Mouse (Mus musculus): ENCODE results near the gene Bik.
A peak's percentile ranks its signal among the peaks of the same experiment; 100 is the strongest.

The Bik gene

DNA sequence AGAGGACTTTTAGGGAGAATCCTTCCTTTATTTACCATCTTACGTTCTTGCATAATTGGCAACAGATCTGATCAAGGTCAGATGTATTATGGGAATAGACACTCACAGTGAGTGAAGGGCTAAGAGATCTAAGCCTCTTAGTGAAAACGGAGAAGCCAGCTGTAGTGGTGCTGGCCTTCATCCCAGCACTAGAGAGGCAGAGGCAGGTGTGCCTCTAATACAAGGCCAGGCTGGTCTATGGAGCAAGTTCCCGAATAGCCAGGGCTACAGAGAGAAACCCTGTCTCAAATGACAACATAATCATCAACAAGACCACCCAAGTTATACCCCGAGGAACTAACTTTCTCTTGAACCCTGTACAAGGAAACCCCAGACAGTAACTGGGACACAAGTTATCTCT lies 56.3 kb downstream of the Bik start:
- DNase-seq (ENCODE audit: low read depth, low spot score), result no peak

DNA sequence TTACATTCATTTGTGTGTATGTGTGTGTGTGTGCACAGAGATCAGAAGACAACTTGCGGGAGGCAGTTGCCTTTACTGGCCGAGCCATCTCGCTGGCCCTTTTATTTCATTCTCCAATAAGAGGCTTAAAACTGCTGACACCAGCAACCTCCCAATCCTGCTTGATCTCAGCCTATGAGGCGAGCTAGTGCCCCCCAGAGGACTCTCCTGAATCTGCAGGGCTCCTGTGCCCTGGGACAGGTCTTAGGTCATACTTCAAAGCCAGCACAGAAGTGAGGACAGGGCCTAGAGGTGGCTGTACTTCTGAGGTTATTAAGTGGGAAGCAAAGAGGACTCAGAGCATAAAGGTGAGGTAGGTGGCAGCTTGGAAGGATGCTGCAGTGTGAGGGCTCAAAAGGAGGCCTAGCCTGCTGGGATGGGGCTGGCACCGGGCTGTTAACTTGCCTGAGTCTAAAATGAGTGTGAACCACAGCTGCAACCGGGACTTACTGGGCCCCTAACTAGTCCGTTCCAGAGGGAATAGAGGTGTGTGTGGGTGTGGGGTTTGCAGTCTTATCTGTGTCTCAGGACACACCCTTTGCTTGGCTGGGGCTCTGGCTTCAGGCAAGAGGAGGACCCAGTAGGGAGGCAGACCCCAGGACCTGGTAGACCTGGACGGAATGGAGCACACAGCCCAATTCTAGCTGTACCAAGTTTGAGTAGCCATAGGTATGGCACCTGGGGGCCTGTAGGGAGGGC lies 56.9 kb downstream of the Bik start:
- peak; percentile 55 for DNase-seq (ENCODE audit: low read depth, low spot score)

DNA sequence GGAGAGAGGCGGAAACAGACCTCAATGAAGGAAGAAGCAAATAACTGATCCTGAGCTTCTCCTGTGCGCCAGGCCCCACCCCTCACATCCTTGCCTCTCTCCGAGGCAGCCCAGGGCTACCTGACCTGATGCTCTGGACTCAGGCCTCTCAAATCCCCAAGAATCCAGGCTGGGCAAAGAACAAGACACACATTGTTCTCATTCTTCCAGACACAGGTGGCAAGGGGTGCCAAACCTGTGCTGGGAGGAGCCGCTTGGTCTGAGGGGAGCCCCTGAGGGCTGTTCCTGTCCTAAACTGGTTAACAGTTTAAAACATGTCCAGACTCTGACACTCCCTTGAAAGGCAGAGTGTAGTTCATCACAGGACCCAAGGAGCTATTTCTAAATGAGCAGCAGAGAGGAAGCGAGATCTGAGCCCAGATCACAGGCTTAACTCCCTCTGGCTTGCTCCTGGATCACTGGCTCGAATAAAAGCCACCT lies 58.1 kb downstream of the Bik start:
- no peak for DNase-seq (ENCODE audit: low read depth, low spot score)

DNA sequence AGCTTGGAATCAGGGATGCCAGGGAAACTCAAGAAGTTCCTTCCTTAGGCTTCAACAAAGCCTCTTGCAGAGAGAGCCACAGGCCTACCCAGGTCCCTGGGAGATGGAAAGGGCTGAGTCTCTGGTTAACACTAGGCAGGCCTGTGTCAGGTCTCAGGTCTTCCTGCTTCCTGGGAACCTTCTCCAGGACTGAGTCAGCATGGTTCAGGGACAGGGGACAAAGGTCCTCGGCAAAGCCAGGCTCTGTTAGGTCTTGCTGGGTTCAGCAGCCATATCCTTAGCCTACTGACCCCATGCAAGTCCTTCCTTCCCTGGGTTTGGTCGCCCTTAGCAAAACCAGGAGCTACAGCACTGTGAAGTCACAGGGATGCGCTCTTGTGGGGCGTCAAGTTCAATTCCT lies 64.2 kb downstream of the Bik start:
- no peak for DNase-seq (ENCODE audit: low read depth, low spot score)

DNA sequence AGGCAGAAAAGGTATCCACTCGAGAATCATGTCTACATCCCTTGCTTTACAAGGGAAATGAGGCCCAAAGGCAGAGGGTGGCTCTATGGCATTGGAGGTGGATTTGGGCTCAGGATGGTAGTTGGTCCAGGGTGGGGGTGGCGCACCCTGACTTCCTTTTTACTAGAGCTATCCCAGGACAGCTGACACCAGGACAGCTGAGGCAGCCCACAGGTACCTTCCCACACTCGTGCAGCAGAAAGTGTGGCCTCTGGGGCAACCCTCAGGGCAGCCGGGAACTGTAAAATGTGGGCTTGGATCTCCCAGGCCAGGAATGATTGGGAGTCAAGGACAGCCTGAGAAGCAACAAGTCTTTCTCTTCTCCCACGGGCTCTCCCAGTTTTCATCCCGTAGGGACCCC lies 65.1 kb downstream of the Bik start:
- DNase-seq (ENCODE audit: low read depth, low spot score), result no peak

DNA sequence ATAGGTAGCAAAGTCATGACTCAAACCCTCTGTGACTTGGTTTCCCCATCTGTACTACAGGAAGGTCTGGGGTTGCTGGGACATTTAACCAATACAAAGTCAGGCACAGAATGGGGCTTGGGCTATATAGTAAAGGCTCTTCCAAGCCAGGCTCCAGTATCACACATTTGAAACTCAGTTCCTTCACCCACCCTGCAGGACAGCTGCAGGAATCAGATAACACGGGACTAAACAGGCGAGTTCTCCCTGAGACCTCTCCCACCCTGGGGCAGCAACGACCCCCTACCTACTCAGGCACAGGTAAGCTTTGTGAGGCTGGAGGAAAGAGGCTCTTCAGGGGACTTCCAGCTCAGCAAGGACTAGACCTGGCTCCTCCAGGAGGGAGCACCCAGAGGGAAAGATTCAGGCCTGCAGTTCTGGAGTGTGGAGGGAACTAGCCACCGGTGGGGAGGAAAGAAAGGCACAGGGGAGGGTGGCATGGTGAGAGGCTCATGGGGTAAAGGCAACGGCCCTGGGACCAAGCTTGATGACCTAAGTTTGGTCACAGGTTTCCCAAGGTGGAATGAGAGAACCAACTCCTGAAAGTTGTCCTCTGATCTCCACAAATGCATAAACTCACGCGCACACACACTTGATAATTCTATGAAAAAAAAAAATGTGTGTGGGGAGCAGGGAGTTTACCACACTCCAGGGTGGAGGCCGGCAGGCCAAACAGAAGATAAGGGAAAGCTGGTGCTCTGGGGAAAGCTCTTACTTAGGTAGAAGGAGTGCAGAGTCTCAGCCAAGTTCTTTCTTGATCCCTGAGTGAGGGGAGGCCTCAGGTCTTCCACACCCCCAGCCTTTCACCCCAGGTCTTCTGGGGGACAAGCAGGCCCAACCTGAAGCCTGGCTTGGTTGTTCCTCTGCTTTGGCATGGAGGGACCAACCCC lies 65.9 kb downstream of the Bik start:
- DNase-seq (ENCODE audit: low read depth, low spot score), result no peak

DNA sequence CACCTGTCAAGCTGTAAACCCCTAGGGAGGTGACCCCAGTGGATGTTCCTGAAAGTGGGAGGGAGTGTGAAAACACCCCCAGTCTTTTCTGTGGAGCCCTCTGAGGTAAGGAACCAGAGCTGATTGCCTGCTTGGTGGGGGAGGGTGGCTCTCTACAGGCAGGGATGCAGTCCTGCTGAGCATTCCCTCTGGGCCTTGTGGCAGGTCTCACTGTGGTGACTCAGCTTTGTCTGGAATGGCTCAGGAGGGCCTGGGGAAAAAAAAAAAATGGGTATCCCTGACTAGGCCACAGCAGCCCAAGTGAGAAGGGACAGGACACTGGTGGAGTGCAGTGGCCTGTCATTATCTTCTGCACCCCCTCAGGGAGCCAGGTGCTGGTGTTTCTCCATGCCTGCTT lies 66.5 kb downstream of the Bik start:
- no peak for DNase-seq (ENCODE audit: low read depth, low spot score)

DNA sequence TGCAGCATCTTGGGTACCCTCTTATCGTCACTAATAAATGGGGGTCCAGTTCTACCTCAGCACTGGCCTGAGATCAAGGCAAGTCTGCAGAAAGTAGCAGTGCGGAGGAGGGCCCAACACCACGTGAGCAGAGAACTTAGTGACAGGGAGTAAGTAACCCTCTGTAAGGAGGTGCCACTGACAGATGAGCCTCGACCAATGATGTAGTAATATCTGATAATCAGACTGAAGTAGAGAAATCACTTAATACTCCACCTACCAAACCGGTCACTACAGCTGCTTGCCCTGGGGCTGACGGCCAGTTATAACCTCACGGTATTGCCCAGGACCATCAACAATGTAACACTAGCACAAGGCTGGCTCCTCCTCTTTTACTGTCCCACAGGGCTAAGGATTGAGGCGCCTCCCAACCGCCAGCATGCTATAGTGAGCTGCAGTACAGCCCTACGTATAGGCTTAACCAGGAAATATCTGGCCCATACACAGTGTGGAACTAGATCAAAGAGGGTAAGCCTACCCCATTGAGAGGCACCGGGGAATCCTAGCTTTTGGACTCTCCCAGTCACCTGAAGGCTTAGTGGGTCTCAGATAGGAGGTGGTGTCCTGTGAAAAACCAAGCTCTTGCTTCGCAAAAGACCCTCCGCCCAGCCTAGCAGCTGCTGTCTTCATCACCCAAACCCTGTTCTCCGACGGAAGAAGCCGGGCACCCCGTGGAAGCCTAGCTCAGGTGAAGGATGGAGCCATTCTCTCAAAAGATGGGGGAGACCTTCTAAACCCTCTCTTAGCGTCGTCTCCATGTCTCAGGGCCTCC lies 67.2 kb downstream of the Bik start:
- DNase-seq (ENCODE audit: low read depth, low spot score), result no peak
